Mouse (Mus musculus): ENCODE data around the gene Mpdu1. TPM values are rescaled to one million over a fixed set of nuclear protein-coding genes. Genes with fewer than 3 reads are reported as not detected.
"Not testable (repeated sequence)": the region's sequence is repeated elsewhere in the genome, so short reads cannot be mapped to it uniquely, and the experiment has no call there.

Gene Mpdu1
- total RNA-seq, 1 experiment from 2014 or later: 137 TPM

DNA sequence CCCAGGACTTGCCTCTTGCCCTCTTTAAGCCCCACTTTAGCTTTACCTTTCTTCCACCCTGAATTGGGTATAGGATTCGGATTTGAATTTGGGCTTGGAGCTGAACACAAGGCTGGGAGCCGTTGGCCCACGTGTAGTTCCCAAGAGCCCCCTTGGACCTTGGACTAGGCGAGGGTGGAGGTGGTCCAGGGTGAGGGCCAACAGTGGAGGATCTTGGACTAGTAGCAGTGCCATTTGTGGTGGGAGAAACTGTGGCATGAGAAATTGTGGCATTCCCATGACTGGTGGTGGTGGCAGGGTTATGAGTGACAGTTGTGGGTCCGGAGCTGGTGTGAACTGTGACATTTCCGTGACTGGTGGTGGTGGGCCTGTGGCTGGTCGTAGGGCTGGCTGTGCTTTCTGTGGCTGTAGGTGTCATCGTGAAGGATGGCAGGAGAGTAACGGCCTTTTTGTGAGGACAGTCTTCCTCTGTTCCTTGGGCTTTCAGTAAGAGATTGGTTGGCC is 3.1 kb upstream of the Mpdu1 start:
- DNase-seq: no peak

DNA sequence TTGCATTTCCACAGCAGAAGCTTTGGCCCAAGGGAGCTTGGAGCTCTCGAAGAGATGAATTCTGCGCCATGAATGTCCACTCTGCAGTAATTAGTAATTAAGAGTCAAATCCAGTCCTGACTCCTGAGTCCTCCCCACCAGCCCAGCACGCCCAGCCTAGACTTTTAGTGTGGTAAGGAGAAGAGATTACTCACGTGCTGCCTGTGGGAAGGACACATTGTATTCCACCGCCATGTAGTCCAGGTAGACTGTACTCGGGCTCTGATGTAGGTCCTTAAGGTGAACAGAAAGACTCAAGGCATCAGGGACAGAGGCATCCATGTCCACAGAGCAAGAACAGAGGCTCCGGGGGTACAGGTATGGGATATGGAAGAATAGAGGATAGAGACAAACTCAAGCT is 2.4 kb upstream of the Mpdu1 start:
- DNase-seq: no peak

DNA sequence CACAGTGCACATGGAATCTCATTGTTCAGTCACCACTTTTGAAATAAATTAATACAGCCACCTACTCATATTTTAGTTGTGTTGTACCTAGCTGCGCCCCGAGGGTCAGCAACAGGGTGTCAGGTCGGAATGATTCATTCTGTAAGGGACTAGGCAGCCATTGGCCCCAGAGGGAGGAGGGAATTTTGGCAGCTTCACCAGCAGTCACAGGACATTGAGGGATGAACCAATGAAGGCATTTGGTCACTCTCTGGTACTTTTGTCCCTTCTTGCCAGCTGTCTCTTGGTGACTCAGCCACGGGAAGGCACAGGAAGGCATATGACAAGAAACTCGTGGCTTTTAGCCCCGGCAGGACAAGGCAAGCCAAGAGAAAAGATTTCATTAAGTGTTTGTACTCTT is 1.4 kb upstream of the Mpdu1 start:
- peak; percentile 51 for DNase-seq

DNA sequence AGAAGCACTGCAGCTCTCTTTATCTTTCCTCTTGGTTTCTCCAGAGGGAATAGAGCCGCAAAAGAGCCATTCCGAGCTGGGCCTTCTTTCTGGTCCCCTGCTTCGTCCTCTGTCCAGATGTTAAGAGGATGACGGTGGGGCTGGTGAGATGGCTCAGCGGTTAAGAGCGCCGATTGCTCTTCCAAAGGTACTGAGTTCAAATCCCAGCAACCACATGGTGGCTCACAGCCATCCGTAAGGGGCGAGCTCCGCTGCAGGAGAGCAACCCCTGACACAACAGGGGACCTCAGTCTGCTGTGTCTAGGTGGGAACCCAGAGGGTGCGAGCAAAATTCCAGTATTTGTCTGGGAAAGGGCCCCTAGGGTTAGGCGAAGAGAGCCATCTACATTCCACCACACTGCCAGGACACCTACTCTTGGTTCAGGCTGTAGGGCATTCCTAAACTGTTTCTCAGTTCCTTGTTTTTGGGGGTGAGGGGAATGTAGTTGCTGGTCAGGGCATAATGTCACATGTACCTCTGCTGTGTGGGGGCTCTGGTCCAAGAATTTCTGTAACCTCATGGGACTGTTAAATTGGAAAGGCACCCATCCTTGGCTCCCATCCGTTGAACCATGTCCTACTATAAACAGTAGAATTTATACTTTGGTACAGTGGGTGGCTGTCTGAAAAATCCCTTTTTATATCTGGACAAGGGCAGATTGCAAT is 677 bp upstream of the Mpdu1 start:
- DNase-seq: peak; percentile 12

DNA sequence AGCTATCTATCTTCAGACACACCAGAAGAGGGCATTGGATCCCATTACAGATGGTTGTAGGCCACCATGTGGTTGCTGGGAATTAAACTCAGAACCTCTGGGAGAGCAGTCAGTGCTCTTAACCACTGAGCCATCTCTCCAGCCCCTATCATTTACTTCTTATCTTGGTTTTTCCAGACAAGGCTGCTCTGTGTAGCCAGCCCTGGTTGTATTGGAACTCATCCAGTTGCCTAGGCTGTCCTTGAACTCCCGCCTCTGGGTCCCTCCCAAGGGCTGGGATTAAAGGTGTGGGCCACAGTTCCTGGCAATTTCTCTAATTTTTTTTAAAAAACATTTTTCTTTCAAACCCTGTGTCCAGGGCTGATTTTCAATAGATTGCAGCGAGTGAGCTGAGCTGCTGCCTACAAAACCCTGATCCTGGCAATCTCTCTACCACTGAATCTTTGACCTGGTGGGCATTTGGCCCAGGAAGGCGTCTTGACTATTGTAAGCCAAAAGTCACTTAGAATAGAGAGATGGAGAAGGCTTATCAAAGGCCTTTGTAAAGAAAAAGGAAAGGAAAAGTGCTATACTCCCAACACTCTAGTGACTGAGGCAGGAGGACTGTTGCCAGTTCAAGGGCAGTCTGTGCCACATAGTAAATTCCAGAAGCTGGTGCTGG is 1.1 kb downstream of the Mpdu1 start:
- peak; percentile 46 for DNase-seq

DNA sequence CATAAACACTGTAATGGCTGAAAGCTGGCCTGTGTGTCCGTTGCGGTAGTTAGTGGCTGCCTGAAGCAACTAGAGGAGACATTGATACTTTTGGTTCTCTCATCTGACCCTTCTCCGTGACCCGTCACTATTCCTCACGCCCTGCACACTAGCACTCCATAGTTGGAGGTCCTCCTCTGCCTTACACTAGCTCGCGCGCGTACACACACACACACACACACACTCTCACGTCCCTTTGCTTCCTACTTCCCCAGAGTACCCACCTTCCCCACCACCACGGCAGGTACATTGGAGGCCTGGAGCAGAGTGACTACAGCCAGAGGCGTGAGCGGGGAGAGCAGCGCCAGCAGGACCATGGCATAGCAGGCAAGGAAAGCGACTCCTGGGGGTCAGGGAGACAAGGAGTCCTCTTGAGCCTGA is 5.0 kb downstream of the Mpdu1 start:
- DNase-seq: no peak

DNA sequence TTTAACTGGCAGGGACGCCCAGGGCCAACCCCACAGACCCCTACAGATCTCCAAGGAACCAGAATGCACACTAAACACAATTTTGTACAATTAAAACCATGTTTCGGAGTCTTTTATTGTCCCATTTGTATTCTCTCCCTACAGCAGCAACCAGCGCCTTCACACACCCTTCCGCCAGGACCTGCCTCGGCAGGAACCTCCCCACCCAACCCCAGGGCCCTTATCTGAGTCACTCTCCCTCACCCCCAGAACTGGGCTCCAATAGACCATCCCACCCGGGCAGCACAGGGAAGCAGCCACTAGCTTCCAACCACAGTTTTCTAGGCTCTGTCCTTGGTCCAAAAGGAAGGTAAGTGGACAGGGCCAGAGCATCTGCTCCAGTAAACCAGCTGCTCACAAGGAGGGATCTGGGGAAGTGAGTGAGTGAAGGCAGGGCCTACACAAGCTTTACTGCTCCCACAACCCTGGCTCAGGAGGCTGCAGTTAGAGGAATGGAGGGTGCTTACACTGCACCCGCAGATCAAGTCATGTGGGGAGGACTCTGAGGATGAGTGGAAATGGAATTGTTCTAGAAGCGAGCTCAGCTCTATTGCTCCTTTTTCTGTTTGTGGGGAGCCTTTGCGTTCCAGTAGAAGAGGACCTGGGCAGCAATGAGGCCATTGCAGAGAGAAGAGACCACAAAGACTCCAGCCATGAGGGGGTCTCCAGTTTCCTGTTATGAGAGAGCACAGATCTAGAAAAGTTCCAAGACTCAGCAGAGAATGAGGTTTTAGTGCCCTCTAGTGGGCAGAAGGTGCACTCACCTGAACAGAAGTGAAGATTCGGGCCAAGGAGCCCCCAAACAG is 5.6 kb downstream of the Mpdu1 start:
- DNase-seq: peak; percentile 18

DNA sequence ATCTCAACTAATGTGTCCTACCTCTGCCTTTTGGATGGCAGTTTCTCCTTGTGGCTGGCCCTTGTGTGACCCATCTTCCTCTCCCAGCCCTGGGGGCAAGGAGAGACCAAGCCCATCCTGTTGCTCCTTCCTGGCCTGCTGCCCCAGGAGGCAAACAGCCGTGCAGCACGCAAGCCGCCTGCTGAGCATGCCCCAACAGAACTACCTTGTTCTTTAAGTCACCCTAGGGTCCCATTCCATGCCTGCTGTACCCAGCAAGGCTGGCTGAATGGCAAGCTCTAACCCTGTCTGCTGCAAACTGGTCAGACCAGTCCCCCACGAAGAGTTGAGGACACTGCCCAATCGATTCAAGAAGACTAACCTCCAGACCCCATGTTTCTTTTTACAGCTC is 6.4 kb downstream of the Mpdu1 start:
- DNase-seq: peak; percentile 13

DNA sequence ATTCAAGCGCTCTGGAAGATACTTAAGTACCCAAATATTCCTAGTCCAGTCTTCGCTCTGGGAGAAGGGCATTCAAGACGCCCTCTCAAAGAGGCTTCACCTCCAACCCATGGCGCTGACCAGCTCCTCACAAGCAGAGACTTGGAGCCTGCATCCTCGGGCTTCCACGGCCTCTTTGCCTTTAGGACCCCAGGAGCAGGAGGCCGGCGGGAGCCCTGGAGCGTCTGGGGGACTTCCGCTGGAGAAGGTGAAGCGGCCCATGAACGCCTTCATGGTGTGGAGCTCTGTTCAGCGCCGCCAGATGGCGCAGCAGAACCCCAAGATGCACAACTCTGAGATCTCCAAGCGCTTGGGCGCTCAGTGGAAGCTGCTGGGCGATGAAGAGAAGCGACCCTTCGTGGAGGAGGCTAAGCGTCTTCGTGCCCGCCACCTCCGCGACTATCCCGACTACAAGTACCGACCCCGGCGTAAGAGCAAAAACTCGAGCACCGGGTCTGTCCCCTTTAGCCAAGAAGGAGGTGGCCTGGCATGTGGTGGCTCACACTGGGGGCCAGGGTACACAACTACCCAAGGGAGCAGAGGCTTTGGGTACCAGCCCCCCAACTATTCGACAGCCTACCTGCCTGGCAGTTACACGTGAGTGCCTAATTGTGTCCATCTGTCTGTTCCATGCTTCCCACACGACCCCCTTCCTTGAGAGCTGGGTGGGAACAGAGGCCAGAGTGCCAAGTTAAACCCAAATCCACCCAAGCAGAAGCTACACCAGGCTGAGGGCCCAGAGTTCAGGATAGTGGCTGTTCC is 7.0 kb downstream of the Mpdu1 start, which contains the start of gene Sox15:
TSS of gene Sox15 (plus strand) at position 51 of the 801 bp plus-strand sequence.
- DNase-seq: peak; percentile 67

DNA sequence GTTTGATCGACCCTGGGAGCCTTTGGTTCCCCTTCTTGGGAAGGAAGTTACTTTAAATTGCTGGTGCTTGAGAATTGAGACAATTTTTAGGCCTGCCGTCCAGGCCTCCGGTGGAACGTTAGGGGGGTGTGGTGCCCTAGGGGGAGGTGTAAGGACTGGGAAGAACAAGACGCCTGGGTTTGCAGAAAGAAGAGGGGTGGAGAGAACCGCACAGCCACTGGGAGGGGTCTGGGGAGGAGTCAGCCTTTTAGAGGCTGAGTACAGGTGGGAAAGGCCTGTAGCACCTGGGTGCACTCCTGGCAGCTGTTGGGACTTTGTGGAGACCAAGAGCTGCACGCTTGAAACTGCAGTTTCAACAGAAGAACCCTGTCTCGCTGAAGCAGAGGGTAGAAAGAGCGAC is 7.7 kb downstream of the Mpdu1 start:
- no peak for DNase-seq

DNA sequence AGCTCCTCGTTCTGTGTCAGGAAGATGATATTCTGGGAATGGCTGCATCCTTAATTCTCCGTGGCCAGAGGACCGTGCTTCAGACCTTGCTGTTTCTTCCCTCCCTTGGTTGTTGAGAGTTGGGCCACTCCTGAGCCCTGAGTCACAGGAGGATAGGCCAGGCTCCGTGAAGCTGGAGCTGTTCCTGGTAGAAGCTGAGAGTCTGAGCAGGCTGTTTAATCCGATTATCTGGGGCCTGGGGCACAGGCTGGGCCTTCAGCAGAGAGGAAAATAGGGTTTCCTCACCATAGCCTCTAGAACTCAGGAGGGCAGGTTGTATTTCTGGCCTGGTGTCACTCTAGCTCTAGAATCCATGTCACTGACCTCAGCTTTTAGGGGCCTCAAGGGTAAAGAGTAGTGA is 9.0 kb downstream of the Mpdu1 start:
- DNase-seq: no peak

DNA sequence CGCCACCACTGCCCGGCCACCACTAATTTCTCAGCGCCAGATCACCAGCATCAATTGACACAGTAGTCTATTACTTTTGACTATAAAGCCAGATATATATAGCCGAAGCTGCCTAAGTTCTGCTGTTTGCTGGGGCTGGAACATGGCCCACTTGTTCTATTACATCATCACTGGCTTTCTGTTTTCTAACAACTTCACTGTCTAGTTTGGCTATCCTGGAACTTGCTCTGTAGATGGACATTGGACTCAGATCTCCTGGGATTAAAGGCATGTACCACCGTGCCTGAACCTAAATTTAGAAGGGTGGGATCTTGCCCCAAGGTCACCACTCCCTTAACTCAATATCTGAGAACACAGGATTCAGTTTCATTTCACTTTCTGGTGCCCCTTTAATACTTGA is 16.6 kb downstream of the Mpdu1 start:
- DNase-seq: no peak

DNA sequence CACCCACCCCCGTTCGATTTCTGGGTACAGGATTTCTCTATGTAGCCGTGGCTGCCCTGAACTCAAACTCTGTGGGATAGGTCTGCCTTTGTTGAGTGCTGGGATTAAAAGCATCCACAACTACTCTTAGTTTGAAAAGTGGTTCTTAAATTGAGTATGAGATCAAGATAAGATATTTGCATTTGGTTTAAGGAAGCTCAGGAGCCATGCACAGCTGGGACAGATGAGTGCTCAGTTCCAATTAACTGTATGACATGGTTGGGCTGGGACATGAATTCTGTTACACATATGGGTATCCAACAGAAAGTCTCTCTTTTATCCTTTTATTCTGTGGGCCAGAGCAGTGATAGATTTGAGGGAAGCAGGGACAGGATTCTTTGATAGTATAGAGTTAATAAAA is 27.0 kb downstream of the Mpdu1 start:
- no peak for DNase-seq

DNA sequence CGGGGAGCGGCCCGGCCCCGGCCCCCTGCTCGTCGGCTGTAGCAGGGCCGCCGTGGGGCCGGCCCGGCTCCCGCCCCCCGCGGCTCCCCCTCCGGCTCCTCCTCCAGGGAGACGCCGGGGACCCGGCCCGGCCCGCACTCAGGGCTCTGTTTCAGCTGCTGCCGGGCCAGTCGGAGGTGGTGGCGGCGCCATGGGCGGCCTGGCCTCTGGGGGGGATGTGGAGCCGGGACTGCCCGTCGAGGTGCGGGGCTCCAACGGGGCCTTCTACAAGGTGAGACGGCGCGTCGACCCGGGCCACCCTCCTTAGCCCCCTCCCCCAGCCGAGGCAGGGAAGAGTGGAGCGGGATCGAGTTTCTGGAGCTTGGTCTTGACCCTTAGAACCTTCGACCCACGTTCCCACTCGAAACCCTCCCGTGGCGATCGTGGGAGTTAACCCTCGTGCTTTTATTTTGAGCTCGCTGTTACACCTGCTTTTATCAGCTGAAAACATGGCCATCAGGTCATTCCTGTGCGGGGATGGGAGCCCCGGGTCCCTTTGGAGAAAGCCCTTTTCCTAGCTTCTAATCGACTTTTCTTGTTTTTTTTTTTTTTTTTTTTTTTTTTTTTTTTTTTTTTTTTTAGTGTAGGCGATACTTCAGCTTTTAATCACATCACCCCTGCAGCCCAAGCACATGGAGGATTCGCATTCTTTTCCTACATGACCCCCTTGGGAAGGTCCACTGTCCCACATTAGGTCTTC is 29.1 kb downstream of the Mpdu1 start:
- no peak for DNase-seq

DNA sequence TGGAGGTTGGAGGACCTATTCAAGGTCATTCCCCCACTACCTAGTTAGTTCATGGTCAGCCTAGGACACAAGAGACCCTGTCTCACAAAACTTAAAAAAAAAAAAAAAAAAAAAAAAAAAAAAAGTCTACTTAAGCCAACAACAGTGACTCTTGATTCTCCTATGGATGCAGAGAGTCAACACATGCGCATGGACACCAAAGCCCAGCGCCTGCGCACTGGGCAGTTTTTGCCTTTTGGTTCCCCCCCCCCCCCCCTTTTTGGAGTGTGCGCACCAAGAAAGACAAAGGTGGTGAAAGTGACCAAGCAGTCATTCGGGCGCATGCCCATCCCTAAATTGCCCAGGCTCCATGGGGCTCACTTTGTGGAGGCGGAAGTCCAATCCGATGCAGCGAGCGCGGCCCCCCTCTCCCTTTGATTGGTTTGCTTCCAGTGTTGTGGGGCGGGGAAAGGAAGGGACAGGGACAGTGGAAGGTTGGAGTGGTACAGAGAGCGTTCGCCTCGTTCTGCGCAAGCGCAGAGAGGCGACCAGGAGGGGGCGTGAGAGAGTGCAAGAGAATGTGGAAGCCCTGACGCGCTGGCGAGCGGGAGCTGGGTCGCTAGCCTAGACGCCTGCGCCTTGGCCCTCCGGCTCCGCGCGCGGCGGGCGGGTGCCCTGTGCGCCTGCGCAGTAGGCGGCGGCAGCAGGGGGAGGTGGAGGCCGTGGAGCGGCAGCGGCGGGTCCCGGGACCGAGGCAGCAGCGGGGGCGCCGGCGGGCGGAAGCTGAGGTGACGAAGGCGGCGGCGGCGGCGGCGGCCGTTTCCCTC is 30.0 kb downstream of the Mpdu1 start, which contains the start of gene Fxr2:
TSS of gene Fxr2 (plus strand) at position 707 of the 806 bp plus-strand sequence.
- peak; percentile 99 for DNase-seq

DNA sequence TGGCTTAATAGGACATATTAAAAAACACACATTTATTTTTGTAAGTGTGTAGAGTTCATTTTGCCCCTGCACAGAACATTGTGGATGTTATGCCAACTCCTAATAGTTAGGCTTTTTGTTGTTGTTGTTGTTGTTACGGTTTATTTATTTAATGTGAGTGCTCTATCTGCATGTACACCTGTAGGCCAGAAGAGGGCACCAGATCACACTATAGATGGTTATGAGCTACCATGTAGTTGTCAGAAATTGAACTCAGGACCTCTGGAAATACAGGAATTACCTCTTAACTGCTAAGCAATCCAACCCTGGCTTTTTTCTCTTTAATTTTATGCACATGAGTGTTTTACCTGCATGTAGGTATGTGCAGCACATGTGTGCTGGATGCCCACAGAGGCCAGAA is 32.6 kb downstream of the Mpdu1 start:
- no peak for DNase-seq

DNA sequence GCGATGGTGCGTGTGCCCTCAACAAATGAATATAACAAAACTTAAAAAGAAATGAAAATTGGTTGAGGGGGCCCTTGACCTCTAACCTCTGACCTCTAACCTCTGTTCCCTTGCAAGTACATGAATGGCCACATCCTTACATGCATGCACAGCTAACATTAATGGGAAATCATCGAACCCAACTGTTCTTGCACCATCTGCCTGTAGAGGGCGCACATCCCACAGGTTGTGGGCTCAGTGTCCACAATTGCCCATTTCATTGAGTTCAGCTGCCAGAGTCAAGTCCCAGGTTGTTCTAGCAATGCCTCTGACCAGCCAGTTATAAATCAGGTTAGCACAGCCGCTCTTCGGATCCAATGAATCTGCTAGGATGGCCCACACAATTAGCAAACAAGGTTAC is 34.2 kb downstream of the Mpdu1 start:
- peak; percentile 77 for DNase-seq

DNA sequence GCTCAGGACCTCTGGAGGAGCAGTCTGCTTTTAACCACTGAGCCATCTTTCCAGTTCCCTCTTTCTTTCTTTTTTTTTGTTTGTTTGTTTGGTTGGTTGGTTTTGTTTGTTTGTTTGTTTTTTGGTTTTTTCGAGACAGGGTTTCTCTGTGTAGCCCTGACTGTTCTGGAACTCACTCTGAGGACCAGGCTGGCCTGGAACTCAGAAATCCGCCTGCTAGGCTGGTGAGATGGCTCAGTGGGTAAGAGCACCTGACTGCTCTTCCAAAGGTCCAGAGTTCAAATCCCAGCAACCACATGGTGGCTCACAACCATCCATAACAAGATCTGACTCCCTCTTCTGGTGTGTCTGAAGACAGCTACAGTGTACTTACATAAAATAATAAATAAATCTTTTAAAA is 38.1 kb downstream of the Mpdu1 start:
- DNase-seq: not testable (repeated sequence)

DNA sequence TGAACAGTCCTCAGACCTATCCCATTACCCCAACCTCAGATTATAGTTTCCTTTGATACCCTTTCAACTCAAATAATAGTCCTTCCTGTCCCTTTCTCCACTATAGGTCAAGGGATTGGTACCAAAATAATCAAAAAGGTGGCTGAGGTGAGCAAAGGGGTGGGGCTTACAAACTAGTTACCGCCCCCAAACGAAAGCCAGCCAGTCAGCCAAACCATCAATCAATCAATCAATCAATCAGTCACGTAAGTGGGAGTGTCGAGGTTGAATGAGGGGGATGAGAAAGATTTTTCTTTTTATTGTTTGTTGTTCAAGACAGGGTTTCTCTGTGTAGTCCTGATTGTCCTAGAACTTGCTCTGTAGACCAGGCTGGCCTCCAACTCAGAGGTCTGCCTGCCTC is 39.4 kb downstream of the Mpdu1 start:
- DNase-seq: no peak

DNA sequence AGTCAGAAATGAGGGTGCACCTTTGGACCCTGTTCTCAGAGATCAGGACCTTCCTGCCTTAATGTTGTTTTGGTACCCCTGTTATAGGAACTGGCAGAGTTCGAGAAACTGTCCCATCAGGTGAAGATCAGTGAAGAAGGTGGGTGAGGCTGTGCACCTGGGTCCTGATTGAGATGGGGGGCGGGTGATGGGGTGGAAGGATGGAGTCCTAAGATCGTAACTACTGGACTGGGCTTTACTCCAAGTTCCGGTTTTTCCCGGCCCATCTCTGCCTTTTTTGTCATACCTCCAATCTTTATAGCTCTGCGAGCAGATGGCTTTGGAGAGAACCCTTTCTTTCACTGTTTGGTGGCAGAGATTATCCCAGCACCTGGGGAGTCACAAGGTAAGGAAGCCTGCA is 40.0 kb downstream of the Mpdu1 start:
- DNase-seq: no peak
